Mouse (Mus musculus) CH12.LX (cell line): ENCODE measurements around the gene Tle1. TPM values are rescaled to one million over a fixed set of nuclear protein-coding genes. Genes with fewer than 3 reads are reported as not detected.

Experiments used
- DNase-seq: peaks from one replicate; pipeline ENCODE4 v3.0.0-alpha.2; 2013; ENCODE audit errors: extremely low read depth
- H3K27ac ChIP-seq: 2 replicates; pipeline ENCODE4 v1.5.1; 2012; ENCODE audit warnings: low read depth, mild to moderate bottlenecking, control low read depth, moderate library complexity; ENCODE audit not compliant: insufficient read depth
- H3K27me3 ChIP-seq: replicated peaks from 2 replicates; pipeline ENCODE3; 2012; ENCODE audit warnings: inconsistent platforms
- H3K36me3 ChIP-seq, 2 experiments: replicated peaks in 1 of 2; 2 replicates each; pipeline versions ENCODE3 to v1.6.1; 2012; ENCODE audit warnings: inconsistent platforms in 1 of 2, low read length in 1 of 2, mild to moderate bottlenecking in 1 of 2, mixed read lengths in 1 of 2, moderate library complexity in 1 of 2; ENCODE audit not compliant: control insufficient read depth in 1 of 2, insufficient read depth in 1 of 2
- H3K4me1 ChIP-seq, 2 experiments: 2 replicates each; pipeline ENCODE4 v1.6.1; 2012; ENCODE audit warnings: inconsistent platforms in 1 of 2, moderate library complexity in 1 of 2; ENCODE audit not compliant: insufficient read depth in 2 of 2, control insufficient read depth in 1 of 2
- H3K4me2 ChIP-seq: 2 replicates; pipeline ENCODE4 v1.6.1; 2012; ENCODE audit warnings: low read depth, mild to moderate bottlenecking, control low read depth; ENCODE audit not compliant: poor library complexity, insufficient read depth, severe bottlenecking
- H3K4me3 ChIP-seq, 3 experiments: fragments of 150-350 bp in 1 of 3; sonication (generic) in 1 of 3; replicated peaks in 1 of 3; 2 replicates each; pipeline versions ENCODE3 to v1.5.1; 2011 to 2012; ENCODE audit warnings: low read depth in 2 of 3, low read length in 2 of 3, mild to moderate bottlenecking in 2 of 3, moderate library complexity in 2 of 3, control low read depth in 1 of 3, improper control_type of control experiment in 1 of 3, inconsistent platforms in 1 of 3, mixed read lengths in 1 of 3; ENCODE audit not compliant: poor library complexity in 1 of 3
- H3K79me2 ChIP-seq: replicated peaks from 2 replicates; pipeline ENCODE4 v1.6.1; 2012; ENCODE audit warnings: mild to moderate bottlenecking, moderate library complexity; ENCODE audit not compliant: control insufficient read depth, poor library complexity, insufficient read depth, severe bottlenecking; ENCODE audit errors: extremely low read depth
- H3K9ac ChIP-seq: 2 replicates; pipeline ENCODE4 v1.6.1; 2012; ENCODE audit warnings: low read depth, mild to moderate bottlenecking, control low read depth, moderate library complexity; ENCODE audit not compliant: insufficient read depth
- H3K9me3 ChIP-seq: replicated peaks from 2 replicates; pipeline ENCODE3; 2012; ENCODE audit warnings: low read length, inconsistent platforms, mixed read lengths
- BHLHE40 ChIP-seq: IDR thresholded peaks from 2 replicates; pipeline ENCODE4 v1.6.1; 2011; ENCODE audit warnings: mild to moderate bottlenecking, low read depth, low read length, improper control_type of control experiment
- CTCF ChIP-seq, 2 experiments: IDR thresholded peaks in 1 of 2; conservative IDR thresholded peaks in 1 of 2; 2 replicates each; pipeline ENCODE4 v1.5.1; 2011 to 2012; ENCODE audit warnings: low read depth in 2 of 2, low read length in 2 of 2, improper control_type of control experiment in 1 of 2, inconsistent platforms in 1 of 2, mild to moderate bottlenecking in 1 of 2, moderate library complexity in 1 of 2
- ELF1 ChIP-seq: IDR thresholded peaks from 2 replicates; pipeline ENCODE4 v1.6.1; 2014; ENCODE audit warnings: low read depth, mild to moderate bottlenecking, inconsistent platforms, low read length, improper control_type of control experiment
- EP300 ChIP-seq: IDR thresholded peaks from 2 replicates; pipeline ENCODE4 v1.6.1; 2011; ENCODE audit warnings: low read length, improper control_type of control experiment
- HCFC1 ChIP-seq: IDR thresholded peaks from 2 replicates; pipeline ENCODE4 v1.6.1; 2012; ENCODE audit warnings: low read depth, mild to moderate bottlenecking, inconsistent platforms, low read length, improper control_type of control experiment
- KAT2A ChIP-seq: IDR thresholded peaks from 2 replicates; pipeline ENCODE4 v1.6.1; 2012; ENCODE audit warnings: low read length, improper control_type of control experiment, inconsistent platforms; ENCODE audit not compliant: insufficient replicate concordance
- MAFK ChIP-seq: IDR thresholded peaks from 2 replicates; pipeline ENCODE4 v1.6.1; 2011; ENCODE audit warnings: low read length, improper control_type of control experiment; ENCODE audit not compliant: insufficient replicate concordance
- MEF2A ChIP-seq: IDR thresholded peaks from 2 replicates; pipeline ENCODE4 v1.6.1; 2014; ENCODE audit warnings: low read depth, mild to moderate bottlenecking, inconsistent platforms, low read length, improper control_type of control experiment, borderline replicate concordance
- MXI1 ChIP-seq: IDR thresholded peaks from 2 replicates; pipeline ENCODE4 v1.6.1; 2011; ENCODE audit warnings: mild to moderate bottlenecking, low read depth, low read length, improper control_type of control experiment
- NRF1 ChIP-seq: IDR thresholded peaks from 2 replicates; pipeline ENCODE4 v1.6.1; 2014; ENCODE audit warnings: low read depth, mild to moderate bottlenecking, inconsistent platforms, low read length, improper control_type of control experiment, moderate library complexity
- PAX5 ChIP-seq: IDR thresholded peaks from 2 replicates; pipeline ENCODE4 v1.6.1; 2012; ENCODE audit warnings: low read length, inconsistent platforms, mixed read lengths
- POLR2A ChIP-seq: IDR thresholded peaks from 2 replicates; pipeline ENCODE4 v1.6.1; 2011; ENCODE audit warnings: low read depth, mild to moderate bottlenecking, improper control_type of control experiment, low read length
- RAD21 ChIP-seq: IDR thresholded peaks from 2 replicates; pipeline ENCODE4 v1.6.1; 2011; ENCODE audit warnings: low read depth, mild to moderate bottlenecking, low read length, improper control_type of control experiment, moderate library complexity
- RCOR1 ChIP-seq: conservative IDR thresholded peaks from 2 replicates; pipeline ENCODE4 v1.6.1; 2012; ENCODE audit warnings: low read depth, mild to moderate bottlenecking, inconsistent platforms, low read length, improper control_type of control experiment
- SIN3A ChIP-seq: IDR thresholded peaks from 2 replicates; pipeline ENCODE4 v1.6.1; 2012; ENCODE audit warnings: low read length, improper control_type of control experiment, inconsistent platforms
- TBP ChIP-seq: conservative IDR thresholded peaks from 2 replicates; pipeline ENCODE4 v1.6.1; 2011; ENCODE audit warnings: low read depth, low read length, improper control_type of control experiment
- USF1 ChIP-seq: IDR thresholded peaks from 2 replicates; pipeline ENCODE4 v1.6.1; 2014; ENCODE audit warnings: low read depth, mild to moderate bottlenecking, inconsistent platforms, low read length, improper control_type of control experiment
- ZC3H11A ChIP-seq: IDR thresholded peaks from 2 replicates; pipeline ENCODE4 v1.6.1; 2012; ENCODE audit warnings: low read depth, mild to moderate bottlenecking, inconsistent platforms, low read length, improper control_type of control experiment
- ZKSCAN1 ChIP-seq: IDR thresholded peaks from 2 replicates; pipeline ENCODE4 v1.6.1; 2012; ENCODE audit warnings: low read depth, inconsistent platforms, low read length, improper control_type of control experiment, borderline replicate concordance
- ZMIZ1 ChIP-seq: IDR thresholded peaks from 2 replicates; pipeline ENCODE4 v1.6.1; 2012; ENCODE audit warnings: low read depth, mild to moderate bottlenecking, inconsistent platforms, low read length, improper control_type of control experiment
- dilution Hi-C: fragments of 300-500 bp; cut with MboI; formaldehyde crosslinking; loops from 2 replicates; pipeline ENCODE4 v1.14.3; 2020; ENCODE audit warnings: low sequenced_read_pairs; ENCODE audit not compliant: extremely low pct_unique_long_range_greater_than_20kb, extremely low pct_ligation_motif_present
- in situ Hi-C: fragments of 300-500 bp; cut with MboI; formaldehyde crosslinking; loops from 3 replicates; pipeline ENCODE4 v1.14.3; 2019; ENCODE audit warnings: low sequenced_read_pairs, low pct_ligation_motif_present, low pct_unique_long_range_greater_than_20kb, mixed read lengths
- polyA plus RNA-seq: library from polyadenylated mRNA; unstranded; fragments of >175 nt; gene quantifications from 2 replicates; pipeline ENCODE4 v1.2.1, GENCODE M21; 2012; ENCODE audit warnings: low read depth; ENCODE audit not compliant: insufficient read length
- total RNA-seq, 2 experiments: library from RNA; depleted of rRNA; stranded (reverse); fragments of 300-350 nt in 1 of 2; fragments of >200 nt in 1 of 2; gene quantifications; 2 replicates each; pipeline ENCODE4 v1.2.3; 2012 to 2014

Tle1 gene
- total and polyA plus RNA-seq, 3 experiments = not detected

GRCm38 (mm10) chr4:72232206-72232605 is 31.5 kb upstream of the Tle1 start:
- Histone ChIP-seq H3K79me2 (no peaks in the 10 kb centered on the region), H3K36me3 (no peaks in the 10 kb centered on the region), H3K4me2 (no peak overlapping the region), H3K4me1 (no peaks in the 10 kb centered on the region), H3K9me3 (peaks cover 18% of the 10 kb centered on the region), H3K4me3 (no peak overlapping the region), H3K27ac (no peak overlapping the region), H3K9ac (no peak overlapping the region), H3K27me3 (no peaks in the 10 kb centered on the region)
- dilution Hi-C loops (no loop called here), in situ Hi-C loops (no loop called here)
- no peak for TF ChIP-seq USF1
- no peak for TF ChIP-seq NRF1
- DNase-seq = no peak

- no peaks in the 10 kb centered on the region for H3K36me3 ChIP-seq
- in situ Hi-C loops = no loop called here
- TF ChIP-seq RAD21 = no peak
- TF ChIP-seq RCOR1 = no peak
- TF ChIP-seq, all 38 proteins: peak for 0
- Histone ChIP-seq H3K79me2 (no peaks in the 10 kb centered on the region), H3K4me2 (no peak overlapping the region), H3K27me3 (no peaks in the 10 kb centered on the region), H3K27ac (no peak overlapping the region), H3K4me3 (no peak overlapping the region), H3K9ac (no peak overlapping the region), H3K4me1 (no peaks in the 10 kb centered on the region), H3K9me3 (peaks cover 21% of the 10 kb centered on the region)
- no peak for DNase-seq
- dilution Hi-C loops = no loop called here
These were observed 30.1 kb upstream of the Tle1 start for GRCm38 (mm10) chr4:72230832-72231231.

GRCm38 (mm10) chr4:72221629-72222028 is 20.9 kb upstream of the Tle1 start:
- H3K4me2 ChIP-seq = no peak overlapping the region
- in situ Hi-C loops = no loop called here

GRCm38 (mm10) chr4:72204420-72205045 is 3.8 kb upstream of the Tle1 start:
- Histone ChIP-seq H3K9ac (no peak overlapping the region), H3K36me3 (no peaks in the 10 kb centered on the region), H3K27me3 (no peaks in the 10 kb centered on the region), H3K4me3 (no peak overlapping the region), H3K9me3 (peaks cover 48% of the 10 kb centered on the region), H3K4me2 (no peak overlapping the region), H3K4me1 (no peaks in the 10 kb centered on the region), H3K79me2 (no peaks in the 10 kb centered on the region), H3K27ac (no peak overlapping the region)
- in situ Hi-C loops = no loop called here
- dilution Hi-C loops = no loop called here
- DNase-seq = no peak
- no peak for TF ChIP-seq MXI1
- TF ChIP-seq HCFC1 = no peak
- no peak for TF ChIP-seq USF1
- no peak for TF ChIP-seq EP300
- TF ChIP-seq SIN3A = no peak
- TF ChIP-seq ZC3H11A = no peak
- no peak for TF ChIP-seq TBP
- no peak for TF ChIP-seq MEF2A
- TF ChIP-seq POLR2A = no peak
- no peak for TF ChIP-seq BHLHE40
- TF ChIP-seq ZKSCAN1 = no peak
- no peak for TF ChIP-seq RAD21
- no peak for TF ChIP-seq ELF1
- TF ChIP-seq ZMIZ1 = no peak
- no peak for TF ChIP-seq CTCF (conservative IDR thresholded peaks at IDR 0.05 in 1 of 2, IDR thresholded peaks at IDR 0.05 in 1 of 2; ENCODE audit: low read depth in 2 of 2, low read length in 2 of 2)
- TF ChIP-seq PAX5 = no peak
- TF ChIP-seq, all 38 proteins: peak for 0

More at GRCm38 (mm10) chr4:72221629-72222028, 20.9 kb upstream of the Tle1 start:
- H3K4me3 ChIP-seq = no peak overlapping the region
- no peaks in the 10 kb centered on the region for H3K4me1 ChIP-seq
- no peak overlapping the region for H3K27ac ChIP-seq
- peaks cover 28% of the 10 kb centered on the region for H3K9me3 ChIP-seq
- H3K9ac ChIP-seq = no peak overlapping the region
- H3K36me3 ChIP-seq = no peaks in the 10 kb centered on the region
- no peaks in the 10 kb centered on the region for H3K27me3 ChIP-seq
- TF ChIP-seq KAT2A (no peak), MAFK (no peak)
- dilution Hi-C loops = no loop called here
- H3K79me2 ChIP-seq = no peaks in the 10 kb centered on the region
- DNase-seq = no peak
